Mouse (Mus musculus) cerebellum, adult (tissue): ENCODE measurements around the gene Vmn2r55.
"Not testable (repeated sequence)": the region's sequence is repeated elsewhere in the genome, so short reads cannot be mapped to it uniquely, and the experiment has no call there.

ENCODE experiments used
- ATAC-seq: cut with Nextera tagmentation; 2 replicates; pipeline ENCODE4 v1.9.2; 2017; ENCODE audit warnings: mild to moderate bottlenecking, moderate library complexity, mixed read lengths; ENCODE audit not compliant: insufficient number of reproducible peaks, low FRiP score, low TSS enrichment

Gene Vmn2r55

GRCm38 (mm10) chr7:12684903-12685302, at the start of gene Vmn2r55:
Gene Vmn2r55, minus strand, starts transcription at chr7:12685003.
- ATAC-seq: not testable (repeated sequence)

DNA sequence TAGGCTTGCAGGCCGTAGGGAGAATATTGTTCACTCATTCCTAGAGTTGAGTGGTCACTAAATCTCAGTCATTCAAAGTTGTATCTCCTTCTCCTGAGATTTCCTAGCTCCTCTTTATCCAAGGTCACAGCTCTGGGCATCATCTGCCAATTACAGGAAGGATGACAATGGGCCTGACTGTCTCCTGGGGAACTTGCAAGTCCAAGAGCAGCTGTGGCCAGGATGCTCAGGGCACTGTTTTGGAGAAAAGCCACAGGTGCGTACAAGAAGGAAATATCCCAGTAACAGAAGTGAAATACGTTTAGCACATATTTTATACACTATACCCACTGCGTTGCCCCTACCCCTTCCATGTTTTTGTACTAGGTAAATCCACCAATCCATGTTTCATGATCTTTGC, 44.6 kb downstream of the Vmn2r55 start, which contains the start of gene Vmn2r54:
TSS of gene Vmn2r54 (minus strand) at position 101 of the 400 bp plus-strand sequence.
- ATAC-seq: not testable (repeated sequence)

- ATAC-seq: no peak
Measured at GRCm38 (mm10) chr7:12608688-12609087, 76.1 kb downstream of the Vmn2r55 start, which contains the start of gene Vmn2r53. Gene Vmn2r53, minus strand, starts transcription at chr7:12608788.
